Mouse (Mus musculus) testis, adult 2 months (tissue): ENCODE measurements around the gene Cracr2b. TPM values are rescaled to one million over a fixed set of nuclear protein-coding genes. Genes with fewer than 3 reads are reported as not detected.
A peak's percentile ranks its signal among the peaks of the same experiment; 100 is the strongest.

Experiments used
- H3K27ac ChIP-seq: fragments of 200-500 bp; 2 replicates; pipeline ENCODE4 v1.5.1; 2012; ENCODE audit warnings: low read depth, low read length; ENCODE audit not compliant: control insufficient read depth, insufficient read depth
- H3K27me3 ChIP-seq: fragments of 200-500 bp; 2 replicates; pipeline ENCODE4 v1.6.1; 2012; ENCODE audit warnings: mild to moderate bottlenecking, low read length, moderate library complexity; ENCODE audit not compliant: control insufficient read depth, insufficient read depth
- H3K36me3 ChIP-seq: fragments of 200-500 bp; 2 replicates; pipeline ENCODE4 v1.6.1; 2012; ENCODE audit warnings: mild to moderate bottlenecking, low read length; ENCODE audit not compliant: control insufficient read depth, insufficient read depth
- H3K4me1 ChIP-seq: fragments of 200-500 bp; 2 replicates; pipeline ENCODE4 v1.6.1; 2012; ENCODE audit warnings: low read length; ENCODE audit not compliant: control insufficient read depth, insufficient read depth
- H3K4me3 ChIP-seq: fragments of 200-500 bp; 2 replicates; pipeline ENCODE4 v1.5.1; 2012; ENCODE audit warnings: low read depth, mild to moderate bottlenecking, low read length, moderate library complexity, mixed read lengths; ENCODE audit not compliant: control insufficient read depth
- CTCF ChIP-seq: fragments of 200-500 bp; IDR thresholded peaks from 2 replicates; pipeline ENCODE4 v1.5.1; 2012; ENCODE audit warnings: low read depth, mild to moderate bottlenecking, inconsistent platforms, low read length, moderate library complexity; ENCODE audit not compliant: control insufficient read depth, insufficient read depth, insufficient replicate concordance
- POLR2A ChIP-seq: fragments of 200-500 bp; IDR thresholded peaks from 2 replicates; pipeline ENCODE4 v1.6.1; 2012; ENCODE audit warnings: low read depth, mild to moderate bottlenecking, inconsistent platforms, low read length, moderate library complexity; ENCODE audit not compliant: control insufficient read depth
- polyA plus RNA-seq: library from polyadenylated mRNA; depleted of rRNA; stranded (reverse); fragments of >200 nt; gene quantifications from 2 replicates; pipeline ENCODE4 v1.2.3, GENCODE M21; 2012

The Cracr2b gene
- polyA plus RNA-seq, 1 experiment = 2.1 TPM

GRCm38 (mm10) chr7:141457236-141457635 lies 3.7 kb upstream of the Cracr2b start:
- Histone ChIP-seq H3K4me3 (no peak overlapping the region), H3K27me3 (no peaks in the 10 kb centered on the region), H3K36me3 (peaks cover 1% of the 10 kb centered on the region; the same call in 1 of the 2 replicates), H3K27ac (no peak overlapping the region), H3K4me1 (peaks cover 23% of the 10 kb centered on the region)
- no peak for TF ChIP-seq POLR2A
- no peak for TF ChIP-seq CTCF

GRCm38 (mm10) chr7:141457986-141458660 lies 2.8 kb upstream of the Cracr2b start:
- TF ChIP-seq CTCF = peak; percentile 64
- TF ChIP-seq POLR2A = no peak
- no peaks in the 10 kb centered on the region for H3K27me3 ChIP-seq
- H3K27ac ChIP-seq = no peak overlapping the region
- H3K36me3 ChIP-seq = peaks cover 1% of the 10 kb centered on the region; the same call in 1 of the 2 replicates
- H3K4me3 ChIP-seq = no peak overlapping the region
- H3K4me1 ChIP-seq = peaks cover 27% of the 10 kb centered on the region

DNA sequence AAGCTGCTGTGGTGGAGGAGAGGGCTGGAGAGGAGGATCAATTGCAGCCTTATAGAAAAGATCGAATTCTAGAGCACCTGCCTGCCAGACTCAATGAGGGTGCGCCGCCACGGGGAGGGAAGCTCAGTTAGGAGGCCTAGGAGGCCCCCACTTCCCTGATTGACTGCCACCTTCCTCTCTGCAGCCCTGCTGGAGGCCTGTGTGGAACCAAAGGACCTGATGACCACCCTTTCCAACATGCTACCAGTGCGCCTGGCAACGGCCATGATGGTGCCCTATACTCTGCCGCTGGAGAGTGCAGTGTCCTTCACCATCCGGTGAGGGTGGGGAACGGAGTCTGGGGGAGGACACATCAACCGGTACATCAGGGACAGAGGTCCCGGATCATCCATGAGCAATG lies 2.2 kb upstream of the Cracr2b start:
- H3K27ac ChIP-seq = no peak overlapping the region
- TF ChIP-seq POLR2A (no peak), CTCF (no peak)
- no peaks in the 10 kb centered on the region for H3K27me3 ChIP-seq
- H3K4me3 ChIP-seq = no peak overlapping the region
- H3K36me3 ChIP-seq = peaks cover 1% of the 10 kb centered on the region; the same call in 1 of the 2 replicates
- peaks cover 30% of the 10 kb centered on the region for H3K4me1 ChIP-seq

- Histone ChIP-seq H3K27me3 (no peaks in the 10 kb centered on the region), H3K27ac (no peak overlapping the region), H3K4me3 (no peak overlapping the region), H3K36me3 (peaks cover 1% of the 10 kb centered on the region; the same call in 1 of the 2 replicates), H3K4me1 (peaks cover 36% of the 10 kb centered on the region)
- no peak for TF ChIP-seq POLR2A
- no peak for TF ChIP-seq CTCF
Measured at GRCm38 (mm10) chr7:141459301-141459711, 1.6 kb upstream of the Cracr2b start.

DNA sequence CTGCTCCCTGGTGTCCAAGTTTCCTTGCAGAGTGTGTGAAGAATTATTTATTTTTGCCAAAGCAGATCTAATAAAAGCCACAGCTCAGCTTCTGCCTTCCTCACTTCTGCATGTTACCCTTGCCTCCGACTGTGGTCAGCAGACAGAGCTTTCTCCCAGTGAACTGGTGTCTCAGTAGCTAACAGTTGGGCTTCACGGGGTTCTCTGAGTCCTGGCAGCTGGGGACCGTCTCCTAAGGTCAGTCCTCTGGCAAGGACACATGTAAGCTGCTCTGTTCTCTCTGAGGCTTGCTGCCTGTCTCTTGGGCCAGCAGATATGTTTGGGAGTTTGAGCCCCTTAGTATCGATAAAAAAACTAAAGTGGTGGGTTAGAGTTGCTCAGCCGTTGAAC lies 898 bp upstream of the Cracr2b start:
- Histone ChIP-seq H3K4me3 (no peak overlapping the region), H3K36me3 (peaks cover 1% of the 10 kb centered on the region; the same call in 1 of the 2 replicates), H3K27me3 (no peaks in the 10 kb centered on the region), H3K4me1 (peaks cover 38% of the 10 kb centered on the region), H3K27ac (no peak overlapping the region)
- no peak for TF ChIP-seq POLR2A
- no peak for TF ChIP-seq CTCF

DNA sequence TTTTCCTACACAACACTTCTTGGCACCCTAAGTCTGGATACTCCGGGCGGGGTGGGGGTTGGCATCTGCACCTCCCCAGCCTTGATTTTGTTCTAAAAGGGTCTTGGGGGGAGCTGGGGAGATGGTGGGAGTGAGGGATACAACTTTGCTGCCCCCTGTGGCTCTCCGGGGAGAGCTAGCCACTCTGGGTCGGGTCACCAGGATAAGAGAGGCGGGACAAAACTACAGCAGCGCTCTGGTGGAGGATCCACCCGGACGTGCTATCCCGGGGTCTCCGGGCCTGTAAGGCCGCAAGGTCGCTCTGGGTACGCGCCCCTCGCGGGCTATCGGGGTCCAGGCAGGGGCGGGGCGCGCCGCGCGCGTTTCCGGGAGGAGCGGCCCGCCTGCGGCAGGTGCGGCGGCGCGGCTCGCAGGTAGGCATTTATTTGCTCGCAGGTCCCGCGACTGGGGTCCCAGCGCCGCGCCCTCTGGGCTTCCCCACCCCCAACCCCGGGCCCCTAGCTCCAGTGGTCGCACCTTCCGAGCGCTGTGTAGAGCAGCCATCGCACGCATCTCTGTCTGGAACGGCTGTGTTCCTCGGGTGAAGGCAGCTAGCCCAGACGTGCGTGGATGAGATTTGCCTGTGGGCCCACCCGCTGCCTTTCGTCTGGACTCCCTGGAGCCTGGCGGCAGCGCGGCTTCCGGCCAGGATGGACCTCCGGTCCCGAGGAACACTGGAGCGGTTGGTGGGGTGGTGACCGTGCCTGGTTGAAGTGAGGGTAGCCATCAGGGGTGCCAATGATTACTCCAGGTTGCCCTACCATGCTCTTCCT lies 833 bp downstream of the Cracr2b start:
- Histone ChIP-seq H3K36me3 (peaks cover 1% of the 10 kb centered on the region; the same call in 1 of the 2 replicates), H3K4me1 (peaks cover 42% of the 10 kb centered on the region), H3K27ac (no peak overlapping the region), H3K4me3 (peak overlapping the region; percentile 68), H3K27me3 (no peaks in the 10 kb centered on the region)
- TF ChIP-seq POLR2A = no peak
- TF ChIP-seq CTCF = no peak

GRCm38 (mm10) chr7:141462333-141462821 lies 1.5 kb downstream of the Cracr2b start:
- Histone ChIP-seq H3K36me3 (peaks cover 1% of the 10 kb centered on the region; the same call in 1 of the 2 replicates), H3K4me1 (peaks cover 49% of the 10 kb centered on the region), H3K27ac (no peak overlapping the region), H3K27me3 (no peaks in the 10 kb centered on the region), H3K4me3 (peak overlapping the region; percentile 23; the same call in 1 of the 2 replicates)
- TF ChIP-seq POLR2A (no peak), CTCF (no peak)
